Mouse (Mus musculus) thymus, postnatal 10 days (tissue): ENCODE data around the gene Smarca2.
"Not testable (repeated sequence)": the region's sequence is repeated elsewhere in the genome, so short reads cannot be mapped to it uniquely, and the experiment has no call there.

Source experiments
- DNase-seq, 2 experiments: peaks; one replicate each; pipeline ENCODE4 v3.0.0; 2021; ENCODE audit warnings: low spot score in 2 of 2

The Smarca2 gene

DNA sequence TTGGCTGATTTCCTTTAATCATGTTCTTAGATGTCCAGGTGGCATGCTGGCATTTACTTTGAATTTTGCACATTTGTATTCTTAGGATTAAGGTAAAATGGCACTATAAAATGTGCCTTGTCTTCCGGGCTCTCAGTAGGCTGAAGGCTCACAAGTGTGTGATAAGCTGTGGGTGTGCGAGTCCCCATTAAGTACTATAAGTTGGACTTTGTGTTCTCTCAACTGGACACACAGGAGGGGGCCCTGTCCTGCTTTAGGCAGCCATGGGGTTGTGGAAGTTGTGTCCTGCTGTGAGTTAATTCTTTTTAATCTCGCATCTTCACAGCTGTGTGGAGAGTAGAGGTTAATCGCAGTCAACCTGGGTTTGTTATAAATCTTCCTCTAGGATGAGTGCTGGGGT lies 85.7 kb downstream of the Smarca2 start:
- no peak for DNase-seq

DNA sequence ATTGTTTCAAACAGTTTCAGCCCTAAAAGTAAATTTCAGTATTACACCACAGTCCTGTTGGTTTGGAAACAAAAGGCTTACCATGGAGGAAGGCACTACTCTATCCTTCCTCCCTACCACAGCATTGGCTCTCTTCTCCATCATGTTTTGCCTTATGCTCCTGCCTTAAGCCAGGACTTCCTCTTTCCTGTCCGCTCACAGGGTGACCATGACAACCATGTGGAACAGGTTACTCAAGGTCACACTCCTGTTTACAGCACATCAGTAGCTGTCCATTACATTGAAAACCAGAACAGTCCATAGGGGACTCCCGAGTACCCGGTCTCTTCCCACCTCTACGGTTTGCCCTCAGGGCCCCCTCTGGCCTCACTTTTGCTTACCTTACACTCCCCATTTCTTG lies 92.3 kb downstream of the Smarca2 start:
- no peak for DNase-seq

GRCm38 (mm10) chr19:26704545-26705209 lies 99.8 kb downstream of the Smarca2 start:
- no peak for DNase-seq

DNA sequence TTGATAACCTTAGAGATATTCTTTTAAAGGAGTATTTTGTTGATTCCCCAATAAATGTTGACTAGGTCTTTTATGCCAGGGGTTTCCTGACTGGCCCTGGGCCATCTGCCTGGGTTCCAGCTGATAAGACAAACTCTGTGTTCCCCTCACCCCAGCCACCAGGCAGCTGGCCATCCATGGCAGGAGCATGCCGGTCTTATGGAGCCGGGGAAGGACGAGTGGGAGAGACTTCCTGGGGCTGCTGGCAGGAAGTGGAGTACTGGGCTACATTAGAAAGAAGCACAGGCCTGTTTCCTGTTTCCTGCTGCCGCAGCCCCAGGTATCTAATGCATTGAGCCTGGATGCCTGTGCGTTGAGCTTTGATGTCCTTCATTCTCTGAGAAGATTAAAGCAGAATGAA lies 102.1 kb downstream of the Smarca2 start:
- peak in 1 of 2 experiments; percentile 7 for DNase-seq

GRCm38 (mm10) chr19:26709095-26709494 lies 104.2 kb downstream of the Smarca2 start:
- no peak for DNase-seq

DNA sequence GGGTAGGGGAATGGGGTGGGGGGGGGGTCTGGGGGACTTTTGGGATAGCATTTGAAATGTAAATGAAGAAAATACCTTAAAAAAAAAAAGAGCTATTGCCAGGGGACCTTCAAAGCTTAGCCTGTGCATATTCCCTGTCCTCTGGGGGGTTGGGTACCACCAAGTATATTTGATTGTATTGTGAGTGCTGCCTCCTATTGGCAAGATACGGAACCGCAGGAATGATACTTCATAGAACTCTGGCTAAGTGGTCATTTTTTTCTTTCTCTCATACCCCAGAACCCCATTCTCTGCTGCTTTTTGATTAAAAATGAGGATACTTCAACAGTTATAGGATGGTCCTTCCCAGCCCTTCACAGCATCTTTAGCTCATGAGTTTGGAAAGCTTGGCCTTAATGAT lies 106.4 kb downstream of the Smarca2 start:
- DNase-seq: peak in 1 of 2 experiments; percentile 25

DNA sequence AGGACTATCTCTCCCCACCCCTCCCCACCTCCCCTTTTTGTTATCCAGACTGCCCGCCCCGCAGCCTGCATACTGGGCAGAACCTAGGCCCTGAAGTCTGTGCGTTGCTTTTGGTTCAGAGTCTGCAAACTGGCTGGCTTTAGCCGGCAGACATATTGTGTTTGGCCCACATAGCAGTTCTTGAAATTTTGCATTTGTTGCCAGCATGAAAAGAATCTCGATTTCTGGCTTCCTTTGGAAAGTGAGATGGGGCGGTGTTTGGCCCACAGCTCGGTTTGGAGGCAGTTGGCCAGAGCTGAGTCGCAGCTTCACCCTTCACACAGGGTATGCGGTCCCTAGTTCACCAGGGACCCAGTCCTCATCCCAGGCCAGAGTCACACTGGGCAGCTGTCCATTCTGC lies 111.4 kb downstream of the Smarca2 start:
- DNase-seq: no peak

DNA sequence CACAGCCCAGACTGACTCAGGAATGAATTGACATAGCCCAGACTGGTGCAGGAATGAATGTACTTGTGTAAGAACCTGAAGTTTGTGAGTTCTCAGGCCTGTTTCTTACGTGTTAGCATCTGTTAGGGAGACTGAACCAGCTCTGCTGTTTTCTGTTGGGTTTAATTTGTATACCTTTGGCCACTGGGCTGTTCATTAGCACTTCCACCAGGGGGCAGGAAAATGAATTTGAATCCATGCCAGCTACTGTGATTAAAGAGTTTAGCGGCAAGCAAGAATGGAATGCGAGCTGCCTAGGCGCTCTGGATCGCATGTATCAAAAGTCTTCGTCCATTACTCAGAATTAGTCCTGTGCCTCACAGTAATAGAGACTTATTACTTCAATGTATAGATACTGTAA lies 113.4 kb downstream of the Smarca2 start:
- DNase-seq: peak in 1 of 2 experiments; percentile 12

- DNase-seq: no peak
Measured at GRCm38 (mm10) chr19:26719161-26719560, 114.3 kb downstream of the Smarca2 start.

- no peak for DNase-seq
Measured at GRCm38 (mm10) chr19:26721741-26722140, 116.9 kb downstream of the Smarca2 start.

- no peak for DNase-seq
Measured at GRCm38 (mm10) chr19:26723899-26724298, 119.0 kb downstream of the Smarca2 start.

- peak; percentile 10 to 12 for DNase-seq
Measured at GRCm38 (mm10) chr19:26724626-26725025, 119.8 kb downstream of the Smarca2 start.

GRCm38 (mm10) chr19:26727796-26728195 lies 122.9 kb downstream of the Smarca2 start:
- no peak for DNase-seq

- DNase-seq: no peak
Measured at GRCm38 (mm10) chr19:26730486-26730885, 125.6 kb downstream of the Smarca2 start.

DNA sequence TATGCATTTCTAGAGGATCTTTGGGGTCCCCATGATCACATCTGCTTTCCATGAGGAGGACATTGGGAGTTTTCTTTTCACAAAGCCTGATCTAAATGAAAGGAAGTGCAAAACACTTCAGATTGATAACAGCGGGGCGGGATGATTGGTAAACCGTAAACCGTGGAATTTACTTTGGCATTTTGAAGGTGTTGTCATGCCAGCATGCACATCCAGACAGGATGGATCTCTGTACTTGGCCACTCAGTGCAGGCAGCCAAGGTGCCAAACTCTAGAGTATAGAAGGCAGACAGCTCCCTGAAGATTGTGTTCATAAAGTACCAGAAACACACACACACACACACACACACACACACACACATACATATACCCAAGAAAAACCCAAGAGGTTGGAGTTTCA lies 126.3 kb downstream of the Smarca2 start:
- no peak for DNase-seq

DNA sequence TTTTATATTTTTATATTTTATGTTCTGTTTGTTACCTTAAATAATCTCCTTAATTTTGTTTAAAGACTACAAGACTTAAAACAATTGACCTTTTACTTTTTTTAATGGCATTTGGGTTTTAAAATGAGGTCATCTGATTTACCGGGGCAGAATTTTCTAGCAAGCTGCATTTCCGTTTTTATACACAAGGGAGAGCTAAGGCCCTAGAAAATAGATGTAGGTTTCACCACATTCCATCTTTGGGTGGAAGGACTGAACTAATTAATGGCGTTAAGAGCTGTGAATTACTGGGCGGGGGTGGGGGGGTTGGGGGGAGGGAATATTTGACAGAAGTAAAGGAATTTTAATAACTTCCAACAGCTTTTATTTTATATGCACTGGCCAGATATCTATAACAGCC lies 127.0 kb downstream of the Smarca2 start:
- no peak for DNase-seq

DNA sequence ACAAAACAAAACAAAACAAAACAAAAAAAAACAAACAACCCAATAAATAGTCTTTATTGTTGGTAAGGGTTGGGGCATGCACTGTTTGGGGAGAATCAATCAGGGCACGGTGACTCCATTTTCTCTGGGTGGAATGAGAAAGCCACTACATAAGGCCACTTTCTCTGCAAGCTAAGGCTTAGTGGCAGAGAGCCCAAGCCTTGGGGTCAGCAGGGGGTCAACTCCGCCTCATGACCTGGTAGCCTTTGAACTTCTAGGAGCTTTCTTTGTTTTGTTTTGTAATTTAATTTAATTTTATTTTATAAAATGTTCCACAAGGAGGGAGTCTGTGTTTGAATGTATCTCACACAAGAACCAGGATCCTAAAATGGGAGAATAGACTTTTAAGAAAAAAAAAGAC lies 128.2 kb downstream of the Smarca2 start:
- no peak for DNase-seq

- no peak for DNase-seq
Measured at GRCm38 (mm10) chr19:26733546-26734100, 128.8 kb downstream of the Smarca2 start.

GRCm38 (mm10) chr19:26734704-26735109 lies 129.9 kb downstream of the Smarca2 start:
- no peak for DNase-seq

- DNase-seq: not testable (repeated sequence)
Measured at GRCm38 (mm10) chr19:26745021-26745420, 140.2 kb downstream of the Smarca2 start.

GRCm38 (mm10) chr19:26745567-26745966 lies 140.7 kb downstream of the Smarca2 start:
- DNase-seq: no peak

DNA sequence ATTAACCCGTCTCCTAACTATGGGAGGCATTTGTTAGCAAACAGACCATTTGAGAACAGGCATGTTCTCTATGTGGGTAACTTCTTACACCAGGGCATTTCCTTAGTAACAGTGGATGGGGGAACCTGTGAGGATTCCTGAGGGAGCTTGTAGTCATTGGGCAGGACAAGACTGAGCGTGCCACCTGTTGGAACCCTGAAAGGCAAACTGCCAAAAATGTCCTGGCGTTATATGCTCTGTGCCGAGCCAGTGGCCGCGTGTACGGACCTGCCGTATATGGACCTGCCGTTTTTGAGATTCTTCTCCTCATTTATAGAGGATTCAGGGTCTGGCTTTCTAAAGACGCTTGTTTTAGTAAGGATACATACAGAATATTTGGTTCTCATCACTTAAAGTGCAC lies 141.4 kb downstream of the Smarca2 start:
- no peak for DNase-seq

GRCm38 (mm10) chr19:26746709-26747467 lies 142.0 kb downstream of the Smarca2 start:
- DNase-seq: no peak
